Mouse (Mus musculus) retina, postnatal 7 days (tissue): Measurements from ENCODE around the gene Adm.
"Not testable (repeated sequence)": the region's sequence is repeated elsewhere in the genome, so short reads cannot be mapped to it uniquely, and the experiment has no call there.

Source experiments
- DNase-seq: peaks from one replicate; pipeline ENCODE4 v3.0.0-alpha.2; 2012; ENCODE audit warnings: low read depth, low spot score

Gene Adm

DNA sequence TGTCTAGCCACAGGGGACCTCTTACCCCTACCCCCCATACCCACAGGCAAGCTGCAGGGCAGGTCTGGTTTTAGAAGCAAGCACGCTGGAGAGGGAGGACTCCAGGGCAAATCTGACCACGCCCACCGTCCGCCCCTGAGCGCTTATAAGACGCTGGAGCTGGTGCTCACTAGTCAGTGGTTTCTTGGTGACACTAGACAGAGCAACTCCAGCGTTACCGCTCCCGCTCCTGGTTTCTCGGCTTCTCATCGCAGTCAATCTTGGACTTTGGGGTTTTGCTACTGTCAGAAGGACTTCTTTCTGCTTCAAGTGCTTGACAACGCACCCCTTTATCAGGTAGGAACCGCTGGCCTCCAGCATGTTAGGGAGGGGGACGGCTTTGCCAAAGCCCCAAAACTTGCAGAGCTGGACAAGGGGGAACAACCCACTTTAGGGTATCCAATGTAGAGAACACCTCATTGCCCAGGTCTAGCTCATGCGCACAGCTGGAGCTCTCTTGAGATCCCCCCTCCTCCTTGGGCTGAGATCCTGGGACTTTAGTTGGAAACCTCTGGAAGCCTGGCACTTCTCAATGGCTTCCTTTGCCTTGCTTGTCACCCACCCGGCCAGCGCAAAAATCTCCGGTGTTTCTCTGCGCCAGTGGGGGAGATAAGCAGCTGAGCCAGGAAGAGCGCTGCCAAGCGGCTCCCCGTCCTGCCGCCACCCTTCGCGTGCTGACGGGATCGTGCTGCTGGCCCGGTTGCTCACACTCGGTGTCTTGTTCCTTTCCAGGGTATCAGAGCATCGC lies at the start of gene Adm:
Adm (plus strand) TSS at position 176 of the 787 bp plus-strand sequence.
- no peak for DNase-seq

- DNase-seq, result no peak
Measured at GRCm38 (mm10) chr7:110583705-110584104, 43.8 kb upstream of the Adm start.

DNA sequence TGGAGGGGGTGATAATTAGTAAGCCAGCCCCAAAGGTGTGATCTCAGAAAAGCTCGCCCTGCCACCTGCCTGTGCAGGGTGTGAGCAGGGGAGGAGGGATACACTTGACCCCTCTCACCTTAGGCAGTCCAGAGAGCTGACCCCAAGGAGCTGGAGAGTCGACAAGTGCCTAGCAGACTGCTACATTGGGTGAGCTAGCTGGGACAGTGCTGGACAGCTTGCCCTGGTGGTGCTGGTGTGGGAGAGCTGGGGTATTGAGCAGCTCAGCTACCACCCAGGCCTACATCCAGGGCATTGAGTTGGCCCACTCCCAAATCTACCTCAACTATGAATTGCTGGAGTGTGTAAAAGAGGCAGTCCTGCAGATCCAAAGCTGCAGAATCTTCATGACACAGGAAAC lies 43.3 kb upstream of the Adm start:
- no peak for DNase-seq

DNA sequence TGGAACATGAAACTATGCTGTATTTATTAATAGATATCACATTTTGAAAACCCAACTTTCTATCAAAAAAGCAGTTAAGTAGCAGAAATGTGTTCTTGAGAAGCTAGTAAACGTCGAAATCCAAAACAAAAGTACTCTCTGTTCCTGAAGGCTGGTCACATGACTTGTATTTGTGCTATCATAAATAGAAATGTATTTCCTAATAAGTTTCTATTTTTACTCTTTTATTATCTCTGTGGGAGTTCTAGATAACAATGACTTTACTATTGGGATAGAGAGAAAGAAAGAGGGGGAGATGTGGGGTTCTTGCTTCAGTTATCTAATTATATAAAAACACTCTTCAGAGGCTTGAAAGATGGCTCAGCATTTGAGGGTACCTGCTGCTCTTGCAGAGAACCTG lies 42.2 kb upstream of the Adm start:
- DNase-seq, result no peak

- no peak for DNase-seq
Measured at GRCm38 (mm10) chr7:110587721-110588120, 39.7 kb upstream of the Adm start.

GRCm38 (mm10) chr7:110593991-110594390 lies 33.5 kb upstream of the Adm start:
- DNase-seq, result not testable (repeated sequence)

DNA sequence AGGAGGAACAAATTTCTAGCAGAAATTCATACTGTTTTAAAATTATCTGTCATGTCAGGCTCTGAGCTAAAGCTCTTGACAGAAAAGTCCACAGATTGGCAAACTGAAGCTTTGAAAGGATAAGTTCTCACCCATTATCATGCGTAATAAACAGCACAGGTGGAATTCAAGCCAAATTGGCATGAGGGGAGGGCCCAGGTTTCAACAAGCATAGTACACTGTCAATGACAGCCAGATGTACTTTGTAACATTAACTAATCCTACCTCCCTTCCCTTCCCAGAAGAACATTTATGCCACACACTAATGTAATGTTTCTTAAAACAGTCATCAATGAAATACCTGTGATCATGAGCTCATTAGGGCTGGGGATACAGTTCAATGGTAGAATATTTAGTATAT lies 30.3 kb upstream of the Adm start:
- DNase-seq, result no peak

- DNase-seq, result no peak
Measured at GRCm38 (mm10) chr7:110605476-110605875, 22.0 kb upstream of the Adm start.

DNA sequence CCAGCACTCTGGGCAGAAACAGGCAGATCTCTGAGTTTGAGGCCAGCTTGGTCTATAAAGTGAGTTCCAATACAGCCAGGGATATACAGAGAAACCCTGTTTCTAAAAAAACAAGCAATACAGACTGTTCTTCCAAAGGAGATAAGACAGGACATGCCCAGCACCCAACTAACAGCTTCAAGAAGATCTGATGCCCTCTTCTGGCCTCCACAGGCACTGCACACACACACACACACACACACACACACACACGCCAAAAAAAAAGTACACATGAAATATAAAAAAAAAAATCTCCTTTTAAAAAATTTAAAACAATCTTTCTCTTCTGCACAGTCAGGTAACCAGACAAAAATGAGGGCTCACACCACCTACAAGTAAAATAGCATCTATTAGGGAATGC lies 20.6 kb upstream of the Adm start:
- DNase-seq, result no peak

GRCm38 (mm10) chr7:110613381-110614132 lies 13.9 kb upstream of the Adm start:
- no peak for DNase-seq

GRCm38 (mm10) chr7:110614133-110615063 lies 13.1 kb upstream of the Adm start, which contains the start of gene Sbf2:
Gene Sbf2, minus strand, starts transcription at chr7:110614922.
- peak; percentile 79 for DNase-seq

DNA sequence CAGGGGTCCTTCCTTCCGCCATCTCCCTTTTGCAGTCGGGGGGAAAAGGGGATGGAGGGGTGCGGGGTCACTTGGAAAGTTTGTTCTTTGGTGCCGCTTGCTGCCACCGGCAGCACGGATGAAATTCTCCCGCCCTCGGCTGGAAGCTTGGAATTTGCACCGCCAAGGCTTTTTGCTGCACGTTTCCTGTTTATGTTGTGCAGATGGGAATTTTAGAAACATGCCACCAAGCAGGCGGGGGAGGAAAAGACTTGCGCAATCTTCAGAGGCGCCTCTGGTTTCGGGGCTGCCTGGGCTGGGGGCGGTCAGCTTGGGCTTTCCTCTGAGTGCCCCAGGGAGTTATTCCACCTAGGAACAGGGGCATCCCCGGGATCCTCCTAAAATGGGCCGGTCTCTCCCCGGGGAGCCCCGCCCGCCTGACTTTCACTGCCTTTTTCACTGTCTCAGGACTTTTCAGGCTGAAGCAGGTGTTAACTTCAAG lies 12.3 kb upstream of the Adm start:
- no peak for DNase-seq

DNA sequence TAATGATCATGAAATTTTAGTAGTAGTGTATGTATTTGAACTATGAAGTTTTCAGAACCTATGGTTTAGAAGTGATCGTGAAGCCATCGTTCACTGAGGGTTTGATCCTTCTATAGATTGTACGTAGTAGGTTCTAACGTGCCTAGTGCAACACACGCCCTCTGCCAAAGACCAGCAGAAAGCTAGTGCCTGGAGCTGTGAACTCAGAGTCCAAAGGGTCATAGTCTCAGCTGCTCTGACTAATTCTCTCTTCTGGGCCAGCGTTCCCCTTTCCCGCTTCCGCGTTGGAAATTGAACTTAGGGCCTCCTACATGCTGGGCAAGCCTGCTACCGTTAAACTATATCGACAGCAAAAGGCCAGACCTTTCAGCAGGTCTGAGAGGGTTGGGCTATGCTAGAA lies 11.7 kb upstream of the Adm start:
- no peak for DNase-seq

GRCm38 (mm10) chr7:110619086-110619611 lies 8.3 kb upstream of the Adm start:
- DNase-seq, result no peak

GRCm38 (mm10) chr7:110624067-110624466 lies 3.4 kb upstream of the Adm start:
- no peak for DNase-seq

DNA sequence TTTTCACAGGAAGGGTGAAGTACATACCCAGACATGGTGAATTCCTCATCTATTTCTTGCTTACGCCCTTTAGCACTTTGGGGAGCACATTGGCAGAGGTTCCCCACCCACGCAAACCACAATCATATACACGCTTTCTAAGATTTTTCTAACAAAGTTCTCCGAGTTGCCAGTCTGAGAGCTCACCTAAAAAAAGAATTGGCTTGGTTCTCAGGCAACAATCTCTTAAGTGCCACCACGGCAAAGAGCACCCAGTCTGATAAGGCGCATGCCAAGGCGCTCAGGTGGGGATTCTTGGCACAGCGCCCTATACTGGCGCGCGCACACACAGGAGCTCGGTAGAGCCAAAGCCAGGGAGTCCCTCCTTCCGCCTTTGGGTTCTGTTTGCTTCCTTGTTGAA lies 2.5 kb upstream of the Adm start:
- no peak for DNase-seq

- no peak for DNase-seq
Measured at GRCm38 (mm10) chr7:110625489-110625888, 2.0 kb upstream of the Adm start.

DNA sequence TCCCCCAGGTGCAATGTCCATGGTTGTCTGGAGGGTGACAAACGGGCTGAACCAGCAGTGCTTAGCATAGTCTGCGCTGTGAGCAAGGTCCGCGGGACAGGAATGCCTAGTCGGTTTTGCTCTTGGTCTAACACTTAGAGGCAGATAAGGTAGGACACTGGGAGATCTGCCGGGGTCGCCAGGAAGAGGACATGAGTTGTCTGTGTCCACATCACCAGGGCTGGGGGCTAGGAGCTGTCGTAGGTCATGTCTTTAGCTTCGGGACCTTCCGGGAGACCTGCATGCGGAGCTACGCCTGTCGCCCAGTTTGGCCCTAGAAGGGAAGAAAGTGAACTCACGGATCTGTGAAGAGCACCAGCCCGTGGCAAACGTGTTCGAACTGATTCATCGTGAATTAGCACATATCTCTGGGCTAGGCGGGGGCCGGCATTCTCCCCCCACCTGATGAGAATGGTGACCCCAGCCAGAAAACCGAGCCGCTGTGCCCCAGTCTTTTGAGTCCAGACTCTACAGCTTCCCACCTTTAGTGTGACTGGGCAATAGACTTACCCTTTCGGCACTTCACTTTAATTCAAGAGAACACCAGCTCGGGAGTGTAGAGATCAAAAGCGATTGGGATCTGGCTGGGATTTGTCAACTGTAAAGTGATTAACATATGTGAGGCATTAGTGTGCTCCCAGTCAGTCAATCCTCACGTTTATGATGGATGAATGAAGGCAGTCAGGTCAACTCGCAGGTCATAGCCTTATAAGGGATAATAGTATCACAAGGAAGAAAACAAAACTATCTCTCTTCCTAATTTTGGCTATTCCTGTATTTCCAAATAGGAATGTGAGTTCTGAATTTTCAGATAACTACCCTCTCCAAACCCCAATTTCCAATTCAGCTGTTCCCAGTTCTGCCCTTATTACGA lies 1.0 kb upstream of the Adm start:
- no peak for DNase-seq

- no peak for DNase-seq
Measured at GRCm38 (mm10) chr7:110627099-110627482, 370 bp upstream of the Adm start.

- DNase-seq, result no peak
Measured at GRCm38 (mm10) chr7:110628273-110628600, 776 bp downstream of the Adm start.
